Mouse (Mus musculus) small intestine, adult 10 weeks (tissue): Measurements from ENCODE around the gene Add3. TPM values are rescaled to one million over a fixed set of nuclear protein-coding genes. Genes with fewer than 3 reads are reported as not detected.

Experiments
- polyA plus RNA-seq: library from polyadenylated mRNA; stranded (reverse); fragments of 350-450 nt; fragmentation: Illumina TruSeq; extraction: RNeasy Lipid Tissue Mini Kit (QIAGEN cat#74804); gene quantifications from one replicate; pipeline ENCODE4 v1.2.3, GENCODE M21; 2014; ENCODE audit warnings: low replicate concordance

The Add3 gene
- polyA plus RNA-seq, result 92.7 TPM

GRCm38 (mm10) chr19:53140044-53140803, at the start of gene Add3:
Gene Add3 (plus strand): TSS chr19:53140443.

Other genes with a start within 250 kb of the Add3 start
- 89.0 TPM for gene Xpnpep1, start 100.2 kb upstream of the Add3 start, polyA plus RNA-seq
- 99.8 TPM for gene Mxi1, start 170.1 kb downstream of the Add3 start, polyA plus RNA-seq
- not detected for gene Gm10197, start 231.3 kb downstream of the Add3 start, polyA plus RNA-seq